Mouse (Mus musculus) cortical plate, adult 2 months (tissue): ENCODE data around the gene Itpk1.

ENCODE experiments used
- CTCF ChIP-seq: fragments of 200-500 bp; IDR thresholded peaks from 2 replicates; pipeline ENCODE4 v1.5.1; 2011; ENCODE audit warnings: mild to moderate bottlenecking, control low read depth, low read length; ENCODE audit not compliant: insufficient read depth; ENCODE audit errors: extremely low read depth
- POLR2A ChIP-seq: fragments of 200-500 bp; IDR thresholded peaks from 2 replicates; pipeline ENCODE4 v1.6.1; 2011; ENCODE audit warnings: mild to moderate bottlenecking, low read length, control low read depth; ENCODE audit not compliant: insufficient read depth; ENCODE audit errors: extremely low read depth

GRCm38 (mm10) chr12:102696635-102697354 lies 7.9 kb downstream of the Itpk1 start:
- TF ChIP-seq POLR2A, result no peak
- TF ChIP-seq CTCF, result no peak
